Mouse (Mus musculus): ENCODE measurements around the gene Mcee. TPM values are rescaled to one million over a fixed set of nuclear protein-coding genes. Genes with fewer than 3 reads are reported as not detected.

The Mcee gene
- polyA plus RNA-seq, 1 experiment from 2014 or later, result 58.3 TPM

DNA sequence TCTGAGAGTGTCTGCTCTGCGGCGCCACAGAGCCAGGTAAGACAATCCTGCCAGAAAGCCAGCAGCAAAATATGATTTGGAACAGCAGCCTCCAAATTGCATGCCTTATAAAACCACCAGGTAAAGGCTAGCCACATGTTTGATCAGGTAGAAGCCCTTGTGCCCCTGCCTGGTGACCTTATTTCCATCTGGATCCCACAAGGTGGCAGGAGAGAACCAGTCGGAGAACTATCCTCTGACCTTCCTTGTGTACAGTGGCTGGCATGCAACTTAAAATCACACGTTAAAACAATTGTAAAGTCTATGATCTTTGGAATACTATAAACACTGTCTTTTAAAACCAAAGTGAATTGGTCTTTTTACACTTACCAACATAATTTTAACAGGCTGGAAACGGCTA lies 32.5 kb downstream of the Mcee start:
- DNase-seq (ENCODE audit: low spot score), result no peak

DNA sequence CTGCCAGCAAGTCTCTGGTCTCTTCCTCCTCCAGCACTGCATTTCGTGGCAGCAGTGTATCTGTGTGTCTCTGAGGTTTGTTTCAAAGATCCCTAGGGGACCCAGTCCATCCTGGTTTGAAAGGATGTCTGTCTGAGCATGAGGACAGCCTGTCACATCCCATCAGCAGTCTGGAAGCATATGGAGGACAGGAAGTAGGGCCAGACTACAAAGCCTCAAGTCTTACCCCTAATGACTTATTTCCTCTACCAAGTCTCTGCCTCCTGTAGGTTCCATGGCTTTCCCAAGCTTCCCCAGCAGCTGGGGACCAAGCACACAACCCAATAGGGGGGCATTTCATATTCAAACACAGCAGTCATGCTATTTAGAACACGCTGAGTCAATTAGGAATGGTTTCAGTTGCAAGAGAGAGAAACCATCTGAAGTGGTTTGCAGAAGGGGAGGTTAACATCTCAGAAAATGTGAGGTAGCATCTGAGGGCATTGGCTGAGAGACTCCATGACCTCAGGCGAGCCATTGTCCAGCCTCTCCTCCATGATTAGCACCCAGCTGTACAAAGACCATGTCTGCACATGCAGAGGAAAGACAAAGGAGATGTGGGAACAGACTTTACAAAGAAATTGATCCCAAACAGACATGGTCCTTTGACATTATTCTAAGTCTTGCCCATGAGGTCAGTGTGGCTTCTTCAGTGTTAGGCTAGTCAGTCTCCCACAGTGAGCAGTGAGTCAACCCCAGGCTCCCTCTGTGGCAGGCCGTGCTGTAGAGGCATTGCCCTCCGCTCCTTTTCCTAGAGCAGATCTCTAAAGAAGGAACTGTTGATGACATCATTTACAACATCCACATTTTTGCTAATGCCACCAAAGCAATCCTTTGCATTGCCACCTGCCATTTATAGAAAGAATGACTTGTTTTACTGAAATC lies 47.5 kb downstream of the Mcee start:
- no peak for DNase-seq (ENCODE audit: low spot score)

- no peak for DNase-seq (ENCODE audit: low spot score)
Observed at GRCm38 (mm10) chr7:64440519-64440918, 48.1 kb downstream of the Mcee start.

GRCm38 (mm10) chr7:64450631-64451030 lies 58.2 kb downstream of the Mcee start:
- DNase-seq (ENCODE audit: low spot score), result no peak

- no peak for DNase-seq (ENCODE audit: low spot score)
Observed at GRCm38 (mm10) chr7:64451441-64451840, 59.0 kb downstream of the Mcee start.

GRCm38 (mm10) chr7:64451861-64452382 lies 59.5 kb downstream of the Mcee start:
- DNase-seq (ENCODE audit: low spot score), result no peak

DNA sequence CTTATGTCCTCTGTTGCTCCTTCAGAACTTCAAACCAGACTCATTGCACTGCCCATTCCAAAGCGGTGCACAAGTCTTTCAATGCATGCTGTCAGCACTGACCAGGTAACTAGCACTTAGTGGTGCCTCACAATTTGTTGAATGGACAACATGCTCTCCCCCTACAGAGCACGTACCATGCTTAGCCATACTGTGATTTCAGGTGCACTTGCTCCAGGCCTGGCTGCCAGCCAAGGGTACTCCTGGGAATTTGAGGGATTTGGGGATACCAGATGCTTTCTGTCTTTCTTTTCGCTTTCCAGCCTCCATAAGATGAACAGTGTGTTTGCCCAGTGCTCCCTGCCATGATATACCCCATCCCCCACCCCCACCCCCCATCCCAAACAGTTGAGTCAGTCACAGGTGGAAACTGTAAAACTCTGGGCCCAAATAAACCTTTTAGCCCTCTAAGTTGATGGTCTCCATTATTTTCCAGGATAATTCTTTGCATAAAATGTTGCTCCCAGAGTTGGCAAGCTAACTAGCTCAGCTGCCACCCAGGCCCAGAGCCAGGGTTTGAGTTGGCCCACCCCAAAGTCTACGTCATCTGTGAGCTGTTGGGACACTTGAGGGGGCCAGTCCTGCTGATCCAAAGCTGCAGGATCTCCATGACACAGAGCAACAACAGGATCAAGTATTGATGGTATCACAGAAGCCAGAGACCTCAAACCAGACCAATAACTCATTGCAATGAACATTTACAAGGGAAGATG lies 60.2 kb downstream of the Mcee start:
- DNase-seq (ENCODE audit: low spot score), result no peak

DNA sequence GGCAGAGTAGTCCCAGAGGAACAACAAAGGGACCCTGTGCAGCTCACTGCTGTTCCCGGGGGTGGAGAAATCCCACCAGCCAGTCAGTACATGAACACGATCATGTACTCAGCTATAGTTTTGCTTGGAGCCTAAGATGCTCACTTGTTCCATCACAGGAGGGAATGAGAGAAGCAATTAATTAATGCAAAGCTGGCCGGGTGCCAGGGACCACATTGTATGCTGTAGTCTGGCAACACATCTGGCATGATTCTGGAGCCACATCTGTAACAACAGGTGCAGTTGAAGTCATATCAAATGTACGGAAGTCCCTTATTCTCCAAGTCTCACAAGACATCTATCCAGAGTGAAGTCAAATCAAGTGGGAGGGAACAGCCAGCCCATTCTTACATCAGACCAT lies 63.8 kb downstream of the Mcee start:
- no peak for DNase-seq (ENCODE audit: low spot score)

DNA sequence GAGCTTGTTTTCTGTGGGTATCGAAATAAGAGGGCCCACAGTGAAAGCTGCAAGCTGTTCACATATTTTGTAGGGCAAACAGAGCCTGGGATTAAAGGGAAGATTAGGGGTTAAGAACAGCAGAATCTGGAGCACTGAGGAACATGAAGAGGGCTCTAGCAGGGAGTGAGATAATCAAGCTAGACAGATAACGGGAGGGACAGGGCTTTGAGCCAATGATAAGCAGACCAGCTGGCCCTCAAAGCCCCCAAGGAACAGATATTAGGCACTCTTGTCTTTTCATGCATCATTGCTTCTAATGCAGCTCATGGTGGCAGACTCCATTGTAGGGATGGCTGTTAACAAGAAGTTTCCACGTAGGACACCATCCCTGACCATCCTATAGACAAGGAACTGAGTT lies 64.3 kb downstream of the Mcee start:
- no peak for DNase-seq (ENCODE audit: low spot score)

DNA sequence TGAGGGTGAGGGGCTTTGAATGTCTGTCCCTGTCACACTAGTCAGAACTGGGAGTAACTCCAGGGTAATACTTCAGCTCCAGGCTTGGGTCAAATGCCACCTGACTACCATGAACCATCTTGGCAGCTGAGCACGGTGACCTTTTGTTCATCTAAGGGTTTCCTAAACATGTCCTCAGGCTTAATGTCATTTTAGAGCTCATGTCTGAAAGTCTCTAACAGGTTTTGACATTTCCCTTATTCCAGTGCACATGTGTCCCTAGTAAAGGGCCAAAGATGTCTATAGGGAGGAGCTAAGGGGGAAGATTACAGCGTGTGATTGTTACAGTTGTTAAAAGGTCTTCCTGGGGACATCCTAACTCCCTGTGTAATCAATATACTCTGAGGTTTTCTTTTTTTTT lies 65.4 kb downstream of the Mcee start:
- no peak for DNase-seq (ENCODE audit: low spot score)

Other genes with a start within 250 kb of the Mcee start
- 1.5 and 1.8 TPM in 2 replicates for gene Trpm1, start 238.8 kb upstream of the Mcee start, polyA plus RNA-seq (2015; fragmentation: Nextera tagmentation; extraction: Ambion mirVana)
- 8.1 and 9.4 TPM in 2 replicates for gene Mtmr10, start 105.0 kb upstream of the Mcee start, polyA plus RNA-seq (2015; fragmentation: Nextera tagmentation; extraction: Ambion mirVana)
- 3.7 and 5.9 TPM in 2 replicates for gene Fan1, start 18.5 kb upstream of the Mcee start, polyA plus RNA-seq (2015; fragmentation: Nextera tagmentation; extraction: Ambion mirVana)
- 46.5 and 49.1 TPM in 2 replicates for gene Mphosph10, start 339 bp upstream of the Mcee start, polyA plus RNA-seq (2015; fragmentation: Nextera tagmentation; extraction: Ambion mirVana)
- gene Apba2, start 109.1 kb downstream of the Mcee start, polyA plus RNA-seq (2015; fragmentation: Nextera tagmentation; extraction: Ambion mirVana), result 4.3 and 5.5 TPM in 2 replicates

Measured in thymus, postnatal 0 days (tissue).